Mouse (Mus musculus) kidney, embryonic 15.5 days (tissue): ENCODE data around the gene Gm49391. TPM values are rescaled to one million over a fixed set of nuclear protein-coding genes. Genes with fewer than 3 reads are reported as not detected.
"Not testable (repeated sequence)": the region's sequence is repeated elsewhere in the genome, so short reads cannot be mapped to it uniquely, and the experiment has no call there.

Source experiments
- ATAC-seq: fragments of 200-750 bp; cut with Nextera tagmentation; replicated peaks from 2 replicates; pipeline ENCODE4 v1.8.0; 2017; ENCODE audit warnings: moderate TSS enrichment; ENCODE audit not compliant: low FRiP score
- H3K27ac ChIP-seq: fragments of 300-500 bp; sonication (generic); 2 replicates; pipeline ENCODE4 v1.5.1; 2015; ENCODE audit warnings: mild to moderate bottlenecking, inconsistent platforms
- H3K27me3 ChIP-seq: fragments of 300-500 bp; sonication (generic); 2 replicates; pipeline ENCODE4 v1.6.1; 2015; ENCODE audit warnings: inconsistent platforms
- H3K36me3 ChIP-seq: fragments of 300-500 bp; sonication (generic); 2 replicates; pipeline ENCODE4 v1.6.1; 2015; ENCODE audit warnings: inconsistent platforms
- H3K4me1 ChIP-seq: fragments of 300-500 bp; sonication (generic); 2 replicates; pipeline ENCODE4 v1.6.1; 2015; ENCODE audit warnings: inconsistent platforms
- H3K4me2 ChIP-seq: fragments of 300-500 bp; sonication (generic); 2 replicates; pipeline ENCODE4 v1.6.1; 2015; ENCODE audit warnings: moderate library complexity, mild to moderate bottlenecking, inconsistent platforms
- H3K4me3 ChIP-seq: fragments of 300-500 bp; sonication (generic); replicated peaks from 2 replicates; pipeline ENCODE4 v1.5.1; 2015; ENCODE audit warnings: mild to moderate bottlenecking, inconsistent platforms
- H3K9ac ChIP-seq: fragments of 300-500 bp; sonication (generic); 2 replicates; pipeline ENCODE4 v1.6.1; 2015; ENCODE audit warnings: mild to moderate bottlenecking, inconsistent platforms
- H3K9me3 ChIP-seq: fragments of 300-500 bp; sonication (generic); replicated peaks from 2 replicates; pipeline ENCODE4 v1.6.1; 2016; ENCODE audit warnings: inconsistent platforms
- WGBS: fragments of 180-500 bp; shearing (Covaris S2); methylation state at CpG from one replicate; pipeline ENCODE4 v1.1.7; 2015; ENCODE audit warnings: mixed read lengths; 5-methylcytosine and 5-hydroxymethylcytosine counted together
- polyA plus RNA-seq: library from polyadenylated mRNA; unstranded; fragments of >200 nt; fragmentation: Nextera tagmentation; extraction: Ambion mirVana; gene quantifications from 2 replicates; pipeline ENCODE4 v1.2.1, GENCODE M21; 2015

The Gm49391 gene
- 1.4 and 1.5 TPM in 2 replicates for polyA plus RNA-seq

DNA sequence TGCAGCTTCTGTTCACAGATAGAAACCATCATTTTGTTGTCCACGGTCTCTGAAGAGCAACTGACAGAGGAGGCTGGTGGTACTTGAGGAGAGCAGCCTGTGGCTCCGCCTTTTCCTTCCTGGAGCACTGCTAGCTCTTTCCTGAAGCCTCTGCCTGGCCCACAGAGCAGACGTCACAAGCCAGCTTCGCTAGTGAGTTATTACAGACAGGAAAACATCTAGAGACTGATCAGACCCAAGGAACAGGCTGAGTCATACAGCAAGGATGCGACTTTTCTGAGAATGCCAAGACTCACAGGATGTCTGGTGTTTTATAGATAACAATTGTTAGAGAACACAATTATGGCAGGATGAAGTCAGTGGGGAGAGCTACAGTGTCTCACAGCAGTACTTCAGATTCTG is at the start of gene Gm49391, which contains the start of gene Ctla2a:
Gene Gm49391 (minus strand): TSS at position 72 of the 402 bp plus-strand sequence.
Gene Ctla2a (minus strand): TSS at position 126 of the 402 bp plus-strand sequence.
- Histone ChIP-seq H3K4me2 (no peak within 1 kb of the TSS), H3K4me3 (no peak within 1 kb of the TSS), H3K27ac (peak within 1 kb of the TSS; percentile 37; the same call in 1 of the 2 replicates), H3K9me3 (no peaks in the 10 kb centered on the region), H3K36me3 (no peaks in the 10 kb centered on the region), H3K4me1 (no peaks in the 10 kb centered on the region), H3K27me3 (no peaks in the 10 kb centered on the region), H3K9ac (no peak within 1 kb of the TSS)
- ATAC-seq, result peak; percentile 71
- 50% methylated on average over 5 of the region's 5 CpGs for WGBS

GRCm38 (mm10) chr13:60972319-60972718 is 35.9 kb upstream of the Gm49391 start:
- H3K36me3 ChIP-seq, H3K4me1 ChIP-seq, H3K9ac ChIP-seq, H3K27me3 ChIP-seq, H3K9me3 ChIP-seq, H3K27ac ChIP-seq, H3K4me2 ChIP-seq, H3K4me3 ChIP-seq, ATAC-seq: not testable (repeated sequence)
- 74% methylated on average over 4 of the region's 4 CpGs for WGBS

- not testable (repeated sequence) for H3K36me3 ChIP-seq, H3K4me1 ChIP-seq, ATAC-seq, H3K27me3 ChIP-seq, H3K27ac ChIP-seq, H3K4me2 ChIP-seq, H3K4me3 ChIP-seq, H3K9ac ChIP-seq, H3K9me3 ChIP-seq
- WGBS, result 47% methylated on average over 5 of the region's 5 CpGs
Observed at GRCm38 (mm10) chr13:60963985-60964384, 27.6 kb upstream of the Gm49391 start.

- no peak overlapping the region for H3K4me2 ChIP-seq
- WGBS, result 72% methylated on average over 5 of the region's 5 CpGs
- H3K4me1 ChIP-seq, result no peaks in the 10 kb centered on the region
Observed at GRCm38 (mm10) chr13:60961706-60962105, 25.3 kb upstream of the Gm49391 start.

GRCm38 (mm10) chr13:60941884-60942283 is 5.5 kb upstream of the Gm49391 start, which contains the start of gene Tpbpa:
Tpbpa (minus strand) TSS chr13:60941984.
- not testable (repeated sequence) for H3K4me2 ChIP-seq, H3K27me3 ChIP-seq, H3K36me3 ChIP-seq, H3K4me1 ChIP-seq, H3K9me3 ChIP-seq, H3K9ac ChIP-seq, ATAC-seq, H3K27ac ChIP-seq, H3K4me3 ChIP-seq
- 80% methylated on average over 3 of the region's 3 CpGs for WGBS

More at GRCm38 (mm10) chr13:60961706-60962105, 25.3 kb upstream of the Gm49391 start:
- Histone ChIP-seq H3K4me3 (no peak overlapping the region), H3K36me3 (no peaks in the 10 kb centered on the region), H3K27ac (no peak overlapping the region), H3K9ac (no peak overlapping the region), H3K9me3 (no peaks in the 10 kb centered on the region), H3K27me3 (no peaks in the 10 kb centered on the region)
- no peak for ATAC-seq

DNA sequence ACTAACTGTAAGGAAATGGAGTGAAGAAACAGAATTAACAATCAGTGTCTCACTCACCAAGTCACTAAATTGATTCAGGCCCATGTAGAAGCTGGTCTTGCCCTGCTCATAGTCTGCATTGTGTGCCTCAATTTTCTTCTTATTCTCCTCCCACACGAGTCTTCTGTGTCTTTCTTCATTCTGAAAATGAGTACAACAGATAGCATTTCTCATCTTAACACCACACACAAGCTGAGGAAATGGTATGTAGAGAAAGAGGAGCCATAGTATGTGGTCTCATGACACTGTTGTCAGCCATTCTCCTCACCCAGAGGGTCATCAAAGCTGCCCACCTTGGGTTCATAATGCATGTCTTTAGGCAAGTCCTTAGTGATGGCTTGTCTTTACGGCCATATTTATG is 881 bp downstream of the Gm49391 start, which contains the start of gene Gm49393:
Gene Gm49393 (minus strand): TSS at position 101 of the 400 bp plus-strand sequence.
- H3K4me2 ChIP-seq, H3K9me3 ChIP-seq, H3K4me1 ChIP-seq, ATAC-seq, H3K36me3 ChIP-seq, H3K27ac ChIP-seq, H3K9ac ChIP-seq, H3K4me3 ChIP-seq, H3K27me3 ChIP-seq: not testable (repeated sequence)
- WGBS, result 61% methylated on average over 2 of the region's 2 CpGs

- not testable (repeated sequence) for H3K9me3 ChIP-seq, H3K4me1 ChIP-seq, H3K27me3 ChIP-seq, H3K4me3 ChIP-seq, H3K27ac ChIP-seq, ATAC-seq, H3K9ac ChIP-seq, H3K36me3 ChIP-seq, H3K4me2 ChIP-seq
- 94% methylated on average over 2 of the region's 2 CpGs for WGBS
Observed at GRCm38 (mm10) chr13:60904780-60905179, 31.6 kb downstream of the Gm49391 start, which contains the start of gene Tpbpb. Tpbpb (minus strand) TSS chr13:60904880.

DNA sequence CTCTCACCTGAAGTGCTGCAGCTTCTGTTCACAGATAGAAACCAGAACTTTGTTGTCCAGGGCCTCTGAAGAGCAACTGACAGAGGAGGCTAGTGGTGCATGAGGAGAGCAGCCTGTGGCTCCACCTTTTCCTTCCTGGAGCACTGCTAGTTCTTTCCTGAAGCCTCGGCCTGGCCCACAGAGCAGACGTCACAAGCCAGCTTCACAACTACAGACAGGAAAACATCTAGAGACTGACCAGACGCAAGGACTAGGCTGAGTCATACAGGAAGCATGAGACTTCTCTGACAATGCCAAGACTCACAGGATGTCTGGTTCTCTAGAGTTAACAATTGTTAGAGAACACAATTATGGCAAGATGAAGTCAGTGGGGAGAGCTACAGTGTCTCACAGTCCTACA is 39.0 kb downstream of the Gm49391 start, which contains the start of gene Ctla2b:
Gene Ctla2b (minus strand): TSS at position 120 of the 400 bp plus-strand sequence.
- no peaks in the 10 kb centered on the region for H3K4me1 ChIP-seq
- no peak within 1 kb of the TSS for H3K4me2 ChIP-seq
- no peaks in the 10 kb centered on the region for H3K27me3 ChIP-seq
- no peak within 1 kb of the TSS for H3K27ac ChIP-seq
- H3K4me3 ChIP-seq, result no peak within 1 kb of the TSS
- ATAC-seq, result peak; percentile 64
- no peaks in the 10 kb centered on the region for H3K9me3 ChIP-seq
- 66% methylated on average over 3 of the region's 3 CpGs for WGBS
- no peak within 1 kb of the TSS for H3K9ac ChIP-seq
- H3K36me3 ChIP-seq, result no peaks in the 10 kb centered on the region

DNA sequence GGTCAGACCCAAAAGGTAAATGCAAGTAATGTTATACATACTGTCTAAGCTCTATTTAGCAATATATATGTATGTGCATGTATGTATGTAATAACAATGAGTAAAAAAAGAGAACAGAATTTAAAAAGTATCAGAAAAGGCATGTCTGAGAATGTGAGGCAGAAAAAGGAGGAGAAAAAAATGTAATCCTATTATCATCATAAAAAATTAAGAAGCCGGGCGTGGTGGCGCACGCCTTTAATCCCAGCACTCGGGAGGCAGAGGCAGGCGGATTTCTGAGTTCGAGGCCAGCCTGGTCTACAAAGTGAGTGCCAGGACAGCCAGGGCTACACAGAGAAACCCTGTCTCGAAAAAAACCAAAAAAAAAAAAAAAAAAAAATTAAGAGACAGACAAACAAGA is 39.6 kb downstream of the Gm49391 start, which contains the start of gene Gm49392:
Gene Gm49392 (minus strand): TSS at position 101 of the 400 bp plus-strand sequence.
- H3K27me3 ChIP-seq, H3K27ac ChIP-seq, H3K9ac ChIP-seq, H3K36me3 ChIP-seq, H3K4me3 ChIP-seq, H3K4me2 ChIP-seq, H3K9me3 ChIP-seq, ATAC-seq, H3K4me1 ChIP-seq: not testable (repeated sequence)
- 85% methylated on average over 8 of the region's 8 CpGs for WGBS

DNA sequence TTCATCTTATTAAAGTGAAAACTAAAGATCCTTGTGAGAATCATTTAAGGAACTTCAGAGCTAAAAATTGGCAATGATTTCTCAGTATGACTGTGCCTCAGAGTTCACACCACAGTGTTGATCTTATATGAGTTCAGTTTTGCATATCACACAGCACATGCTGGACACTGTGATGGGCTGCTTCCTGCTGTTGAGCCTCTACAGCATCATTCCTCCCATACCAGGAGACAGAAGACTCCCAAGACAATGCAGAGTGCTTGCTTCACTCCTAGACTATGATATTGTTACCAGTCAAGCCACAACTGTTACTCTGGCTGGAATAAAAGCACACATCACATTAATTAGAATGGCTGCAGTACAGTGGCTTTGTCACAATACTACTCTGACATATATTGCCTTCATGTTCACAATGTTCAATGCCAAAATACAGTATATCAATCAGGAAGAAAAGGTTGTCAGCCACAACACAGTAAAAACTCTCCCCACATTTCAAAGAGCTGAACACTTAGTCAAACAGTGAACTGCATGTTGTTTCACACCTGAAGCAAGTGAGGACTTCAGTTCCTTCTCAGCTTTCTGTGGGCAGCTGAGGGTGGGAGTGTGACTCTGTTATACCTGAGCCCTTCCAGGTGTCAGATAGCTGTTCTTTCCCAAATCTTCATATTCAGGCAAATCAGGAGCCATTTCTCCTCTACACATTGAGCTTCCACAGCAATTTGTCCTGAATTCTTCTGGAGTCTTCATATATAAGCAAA is 40.8 kb downstream of the Gm49391 start:
- Histone ChIP-seq H3K36me3 (no peaks in the 10 kb centered on the region), H3K27ac (no peak overlapping the region), H3K4me1 (no peaks in the 10 kb centered on the region), H3K27me3 (no peaks in the 10 kb centered on the region), H3K4me3 (no peak overlapping the region), H3K9me3 (no peaks in the 10 kb centered on the region), H3K9ac (no peak overlapping the region), H3K4me2 (no peak overlapping the region)
- ATAC-seq, result no peak

GRCm38 (mm10) chr13:60892301-60892700 is 44.1 kb downstream of the Gm49391 start:
- H3K4me2 ChIP-seq, result no peak overlapping the region
- H3K27me3 ChIP-seq, result no peaks in the 10 kb centered on the region
- no peak overlapping the region for H3K4me3 ChIP-seq
- H3K36me3 ChIP-seq, result no peaks in the 10 kb centered on the region
- no peak for ATAC-seq
- H3K4me1 ChIP-seq, result no peaks in the 10 kb centered on the region
- H3K9me3 ChIP-seq, result no peaks in the 10 kb centered on the region
- H3K9ac ChIP-seq, result no peak overlapping the region
- H3K27ac ChIP-seq, result no peak overlapping the region
- WGBS, result 94% methylated on average over 1 of the region's 1 CpGs

DNA sequence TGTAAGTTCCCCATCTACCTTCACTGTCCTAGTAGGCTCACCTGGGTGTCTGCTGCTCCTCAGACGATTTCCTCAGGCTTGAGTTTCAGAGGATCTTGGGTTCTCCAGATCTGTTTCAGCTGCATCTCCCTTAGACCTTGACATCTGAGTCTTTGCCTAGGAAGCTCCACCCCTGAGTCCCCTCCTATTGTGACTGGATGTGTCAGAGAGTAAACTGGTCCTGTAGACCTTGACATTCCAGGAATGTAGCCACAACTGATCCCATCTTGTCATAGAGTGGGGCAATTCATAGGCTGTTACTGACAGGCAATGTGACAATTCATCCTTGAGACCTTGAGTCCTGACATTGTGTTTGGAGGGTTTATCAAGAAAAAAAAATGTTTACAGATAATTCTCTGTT is 72.1 kb downstream of the Gm49391 start, which contains the start of gene 4930486L24Rik:
Gene 4930486L24Rik (minus strand): TSS at position 195 of the 400 bp plus-strand sequence.
- H3K27me3 ChIP-seq, result no peaks in the 10 kb centered on the region
- no peak within 1 kb of the TSS for H3K9ac ChIP-seq
- no peaks in the 10 kb centered on the region for H3K36me3 ChIP-seq
- WGBS, result 64% methylated on average over 1 of the region's 1 CpGs
- H3K4me1 ChIP-seq, result no peaks in the 10 kb centered on the region
- no peak for ATAC-seq
- no peaks in the 10 kb centered on the region for H3K9me3 ChIP-seq
- no peak within 1 kb of the TSS for H3K4me3 ChIP-seq
- H3K27ac ChIP-seq, result no peak within 1 kb of the TSS
- H3K4me2 ChIP-seq, result no peak within 1 kb of the TSS
